Mouse (Mus musculus): Measurements from ENCODE around the gene Lrrc41. TPM values are rescaled to one million over a fixed set of nuclear protein-coding genes. Genes with fewer than 3 reads are reported as not detected.
A peak's percentile ranks its signal among the peaks of the same experiment; 100 is the strongest.

Lrrc41 gene
- total and polyA plus RNA-seq, 2 experiments from 2014 or later: 61.9 to 133 TPM

GRCm38 (mm10) chr4:116077240-116078095 is 2.4 kb downstream of the Lrrc41 start:
- H3K9me3 ChIP-seq (ENCODE audit: low read length): no peaks in the 10 kb centered on the region
- H3K9ac ChIP-seq (replicated peaks; ENCODE audit: low read length): peak overlapping the region; percentile 97
- H3K4me2 ChIP-seq (ENCODE audit: low read depth, low read length): peak overlapping the region; percentile 73
- H3K27me3 ChIP-seq (ENCODE audit: insufficient read depth, low read length): no peaks in the 10 kb centered on the region
- 57% methylated on average over 3 of the region's 3 CpGs for WGBS
- peak overlapping the region; percentile 97 for H3K27ac ChIP-seq
- DNase-seq (ENCODE audit: low spot score): no peak
- peaks cover 22% of the 10 kb centered on the region; the same call in 1 of the 2 replicates for H3K36me3 ChIP-seq (ENCODE audit: insufficient read depth, low read length)
- no peak for ATAC-seq
- TF ChIP-seq CTCF (IDR thresholded peaks at IDR 0.05; ENCODE audit: low read depth): no peak
- H3K4me1 ChIP-seq (ENCODE audit: insufficient read depth, low read length): peaks cover 25% of the 10 kb centered on the region
- H3K4me3 ChIP-seq (ENCODE audit: low read length): peak overlapping the region; percentile 90

GRCm38 (mm10) chr4:116088510-116089249 is 13.6 kb downstream of the Lrrc41 start:
- ATAC-seq (peak; percentile 79), DNase-seq (ENCODE audit: low spot score) (peak; percentile 38)
- Histone ChIP-seq H3K4me2 (ENCODE audit: low read depth, low read length) (no peak overlapping the region), H3K4me3 (ENCODE audit: low read length) (no peak overlapping the region), H3K9ac (replicated peaks; ENCODE audit: low read length) (no peak overlapping the region), H3K36me3 (ENCODE audit: insufficient read depth, low read length) (peaks cover 47% of the 10 kb centered on the region), H3K27ac (no peak overlapping the region), H3K9me3 (ENCODE audit: low read length) (no peaks in the 10 kb centered on the region), H3K27me3 (ENCODE audit: insufficient read depth, low read length) (no peaks in the 10 kb centered on the region), H3K4me1 (ENCODE audit: insufficient read depth, low read length) (no peaks in the 10 kb centered on the region)
- WGBS: 76% methylated on average over 23 of the region's 23 CpGs
- TF ChIP-seq CTCF (IDR thresholded peaks at IDR 0.05; ENCODE audit: low read depth): no peak

GRCm38 (mm10) chr4:116096291-116096690 is 21.2 kb downstream of the Lrrc41 start:
- Histone ChIP-seq H3K9me3 (ENCODE audit: low read length) (no peaks in the 10 kb centered on the region), H3K27ac (no peak overlapping the region), H3K36me3 (ENCODE audit: insufficient read depth, low read length) (peaks cover 61% of the 10 kb centered on the region), H3K4me1 (ENCODE audit: insufficient read depth, low read length) (no peaks in the 10 kb centered on the region), H3K4me3 (ENCODE audit: low read length) (no peak overlapping the region), H3K4me2 (ENCODE audit: low read depth, low read length) (no peak overlapping the region), H3K9ac (replicated peaks; ENCODE audit: low read length) (no peak overlapping the region), H3K27me3 (ENCODE audit: insufficient read depth, low read length) (no peaks in the 10 kb centered on the region)
- WGBS: 92% methylated on average over 10 of the region's 10 CpGs
- ATAC-seq: no peak
- DNase-seq (ENCODE audit: low spot score): no peak
- no peak for TF ChIP-seq CTCF (IDR thresholded peaks at IDR 0.05; ENCODE audit: low read depth)

GRCm38 (mm10) chr4:116097211-116097610 is 22.1 kb downstream of the Lrrc41 start:
- Histone ChIP-seq H3K9me3 (ENCODE audit: low read length) (no peaks in the 10 kb centered on the region), H3K4me3 (ENCODE audit: low read length) (no peak overlapping the region), H3K4me1 (ENCODE audit: insufficient read depth, low read length) (no peaks in the 10 kb centered on the region), H3K36me3 (ENCODE audit: insufficient read depth, low read length) (peaks cover 61% of the 10 kb centered on the region), H3K9ac (replicated peaks; ENCODE audit: low read length) (no peak overlapping the region), H3K27me3 (ENCODE audit: insufficient read depth, low read length) (no peaks in the 10 kb centered on the region), H3K27ac (no peak overlapping the region), H3K4me2 (ENCODE audit: low read depth, low read length) (no peak overlapping the region)
- DNase-seq (ENCODE audit: low spot score): no peak
- TF ChIP-seq CTCF (IDR thresholded peaks at IDR 0.05; ENCODE audit: low read depth): no peak
- no peak for ATAC-seq
- 88% methylated on average over 8 of the region's 8 CpGs for WGBS

- Histone ChIP-seq H3K9me3 (ENCODE audit: low read length) (no peaks in the 10 kb centered on the region), H3K27me3 (ENCODE audit: insufficient read depth, low read length) (no peaks in the 10 kb centered on the region), H3K4me3 (ENCODE audit: low read length) (no peak overlapping the region), H3K4me1 (ENCODE audit: insufficient read depth, low read length) (no peaks in the 10 kb centered on the region), H3K4me2 (ENCODE audit: low read depth, low read length) (no peak overlapping the region), H3K27ac (no peak overlapping the region), H3K36me3 (ENCODE audit: insufficient read depth, low read length) (peaks cover 35% of the 10 kb centered on the region), H3K9ac (replicated peaks; ENCODE audit: low read length) (no peak overlapping the region)
- TF ChIP-seq CTCF (IDR thresholded peaks at IDR 0.05; ENCODE audit: low read depth): no peak
- WGBS: 89% methylated on average over 7 of the region's 7 CpGs
- ATAC-seq: no peak
- DNase-seq (ENCODE audit: low spot score): no peak
These were observed 25.9 kb downstream of the Lrrc41 start for GRCm38 (mm10) chr4:116100959-116101358.

GRCm38 (mm10) chr4:116105278-116105677 is 30.2 kb downstream of the Lrrc41 start:
- Histone ChIP-seq H3K4me3 (ENCODE audit: low read length) (no peak overlapping the region), H3K4me2 (ENCODE audit: low read depth, low read length) (no peak overlapping the region), H3K27me3 (ENCODE audit: insufficient read depth, low read length) (no peaks in the 10 kb centered on the region), H3K4me1 (ENCODE audit: insufficient read depth, low read length) (no peaks in the 10 kb centered on the region), H3K36me3 (ENCODE audit: insufficient read depth, low read length) (no peaks in the 10 kb centered on the region), H3K9me3 (ENCODE audit: low read length) (no peaks in the 10 kb centered on the region), H3K9ac (replicated peaks; ENCODE audit: low read length) (no peak overlapping the region), H3K27ac (no peak overlapping the region)
- TF ChIP-seq CTCF (IDR thresholded peaks at IDR 0.05; ENCODE audit: low read depth): no peak
- WGBS: 96% methylated on average over 5 of the region's 5 CpGs
- ATAC-seq (no peak), DNase-seq (ENCODE audit: low spot score) (no peak)

Measured in hindbrain, postnatal 0 days (tissue).